Mouse (Mus musculus) inflammation-experienced regulatory T-cells, adult 6 months (primary cell): ENCODE data around the gene Abhd16b. TPM values are rescaled to one million over a fixed set of nuclear protein-coding genes. Genes with fewer than 3 reads are reported as not detected.
"Not testable (repeated sequence)": the region's sequence is repeated elsewhere in the genome, so short reads cannot be mapped to it uniquely, and the experiment has no call there.

ENCODE experiments used
- ATAC-seq: one replicate; pipeline ENCODE4 v1.8.0; 2017
- polyA plus RNA-seq, 3 experiments: library from polyadenylated mRNA; unstranded; fragments of 100-300 nt; shearing (Covaris generic); gene quantifications; one replicate each; pipeline ENCODE4 v1.2.1; 2017

Abhd16b gene
- polyA plus RNA-seq, 3 experiments from 2014 or later: not detected

DNA sequence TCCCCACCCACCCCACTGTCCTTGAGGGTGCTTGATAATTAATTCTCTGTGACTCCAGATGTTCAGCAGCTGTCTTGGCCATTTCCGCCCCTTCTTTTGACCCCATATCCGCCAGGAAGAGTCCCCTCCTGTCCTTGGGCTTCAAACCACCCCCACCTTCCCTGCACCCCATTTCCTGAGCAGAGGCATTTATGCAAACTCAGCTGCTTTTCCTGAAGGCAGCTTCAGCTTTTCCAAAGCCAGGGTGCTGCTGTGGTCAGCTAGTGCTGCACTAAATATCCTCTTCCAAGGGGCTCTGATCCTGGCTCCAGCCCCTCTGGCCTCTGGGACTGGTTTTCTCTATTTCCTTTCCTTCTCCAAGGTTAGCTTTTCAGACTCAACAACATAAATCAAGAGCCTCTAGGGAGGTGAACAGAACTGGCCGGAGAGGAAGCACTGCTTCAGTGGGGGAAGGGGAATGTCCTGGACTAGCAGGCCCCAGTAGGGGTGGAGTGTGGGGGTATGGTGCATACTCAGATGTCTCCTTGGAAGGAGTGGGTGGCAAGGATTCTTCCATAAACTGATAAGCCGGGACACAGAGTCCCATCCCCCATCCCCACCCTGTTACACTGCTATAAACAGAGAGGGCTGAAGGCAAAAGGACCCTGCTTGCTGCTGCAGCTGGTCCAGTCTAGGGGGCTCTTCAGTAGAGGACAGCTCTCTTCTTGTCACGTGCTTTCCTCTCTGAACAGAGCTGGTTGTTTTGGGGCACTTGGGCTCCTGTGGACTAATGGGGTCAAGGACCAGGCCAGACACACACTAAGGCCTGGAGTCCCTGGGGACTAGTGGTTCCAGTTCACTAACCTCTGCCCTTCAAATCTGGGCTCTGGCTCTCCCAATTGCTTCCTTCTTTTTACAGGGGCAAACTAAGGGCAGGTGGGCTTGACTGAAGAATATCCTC, 5.4 kb upstream of the Abhd16b start:
- no peak for ATAC-seq

DNA sequence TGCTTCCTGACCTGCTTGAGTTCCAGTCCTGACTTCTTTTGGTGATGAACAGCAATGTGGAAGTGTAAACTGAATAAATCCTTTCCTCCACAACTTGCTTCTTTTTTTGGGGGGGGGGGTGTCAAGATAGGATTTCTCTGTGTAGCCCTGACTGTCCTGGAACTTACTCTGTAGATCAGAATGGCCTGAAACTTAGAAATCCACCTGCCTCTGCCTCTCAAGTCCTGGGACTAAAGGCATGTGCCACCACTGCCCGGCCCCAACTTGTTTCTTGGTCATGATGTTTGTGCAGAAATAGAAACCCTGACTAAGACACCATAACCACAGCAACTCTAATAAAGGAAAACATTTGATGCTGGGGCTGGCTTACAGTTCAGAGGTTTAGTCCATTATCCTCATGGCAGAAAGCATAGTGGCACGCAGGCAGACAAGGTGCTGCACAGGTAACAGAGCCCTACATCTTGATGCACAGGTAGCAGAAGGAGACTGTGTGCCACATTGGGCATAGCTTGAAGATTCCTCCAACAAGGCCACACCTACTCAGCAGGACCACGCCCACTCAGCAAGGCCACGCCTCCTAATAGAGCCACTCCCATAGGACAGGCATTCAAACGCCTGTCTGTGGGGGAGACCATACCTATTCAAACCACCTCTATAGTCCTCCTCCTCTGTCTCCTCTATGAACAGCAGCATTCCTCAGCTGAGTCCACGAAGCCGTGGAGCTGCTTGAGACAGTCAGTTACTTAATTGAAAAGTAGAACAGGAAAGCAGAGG, 1.4 kb upstream of the Abhd16b start:
- ATAC-seq: peak; percentile 30

DNA sequence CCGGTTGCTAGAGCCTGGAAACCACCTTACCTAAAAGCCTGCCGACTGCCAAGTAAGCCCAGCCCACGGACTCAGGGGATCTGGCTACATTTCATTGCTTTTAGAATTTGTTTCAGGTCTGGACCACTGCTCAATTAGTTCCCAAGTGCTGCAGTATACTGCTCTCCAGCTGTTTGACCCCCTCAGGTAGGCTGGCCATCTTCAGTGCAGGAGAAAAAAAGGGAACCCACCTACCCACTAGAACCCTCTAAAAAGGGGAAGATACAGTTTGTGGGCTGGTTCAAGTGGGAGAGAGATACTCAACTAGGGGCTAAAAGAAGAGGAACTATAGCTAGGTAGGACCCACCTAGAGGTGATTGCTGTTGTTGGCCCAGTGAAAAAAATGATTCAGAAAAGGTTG, 800 bp upstream of the Abhd16b start:
- no peak for ATAC-seq

DNA sequence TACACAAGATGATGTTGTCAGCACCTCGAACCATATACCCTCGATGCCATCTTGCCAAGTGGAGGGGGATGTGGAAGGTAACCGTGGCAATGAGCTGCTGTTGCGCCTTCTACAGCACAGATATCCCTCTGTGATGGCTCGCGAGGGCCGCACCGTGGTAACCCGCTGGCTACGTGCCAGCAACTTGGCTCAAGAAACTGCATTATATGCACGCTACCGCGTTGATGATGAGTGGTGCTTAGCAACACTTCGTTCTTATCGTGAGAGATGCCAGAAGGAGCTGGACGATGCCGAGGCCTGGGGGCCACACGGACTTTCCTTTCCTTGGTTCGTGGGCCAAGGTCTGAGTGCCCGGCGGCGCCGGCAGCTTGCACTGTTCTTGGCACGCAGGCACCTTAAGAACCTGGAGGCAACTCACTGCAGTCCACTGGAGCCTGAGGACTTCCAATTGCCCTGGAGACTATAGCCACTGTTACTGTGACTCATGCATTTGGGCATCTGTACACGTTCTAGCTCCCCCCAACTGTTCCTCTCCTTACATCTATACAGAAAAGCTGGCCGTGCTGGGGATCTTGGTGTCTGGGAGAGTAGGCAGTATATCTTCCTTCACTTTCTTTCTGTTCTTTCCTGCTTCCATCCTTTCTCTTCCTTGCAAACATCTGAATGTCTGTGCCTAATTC, 1.4 kb downstream of the Abhd16b start:
- no peak for ATAC-seq

DNA sequence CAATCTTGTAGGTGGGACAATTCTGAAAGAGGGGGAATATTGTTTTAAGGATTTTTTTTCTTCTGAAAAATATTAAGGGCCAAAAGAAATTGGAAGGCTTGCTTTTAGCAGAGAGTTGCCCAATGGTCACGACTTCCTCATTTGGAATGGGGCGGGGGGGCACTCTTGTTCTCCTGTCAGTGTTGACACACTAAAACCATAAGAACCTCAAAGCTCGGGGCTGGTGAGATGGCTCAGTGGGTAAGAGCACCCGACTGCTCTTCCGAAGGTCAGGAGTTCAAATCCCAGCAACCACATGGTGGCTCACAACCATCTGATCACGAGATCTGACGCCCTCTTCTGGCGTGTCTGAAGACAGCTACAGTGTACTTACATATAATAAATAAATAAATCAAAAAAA, 2.8 kb downstream of the Abhd16b start:
- ATAC-seq: not testable (repeated sequence)

DNA sequence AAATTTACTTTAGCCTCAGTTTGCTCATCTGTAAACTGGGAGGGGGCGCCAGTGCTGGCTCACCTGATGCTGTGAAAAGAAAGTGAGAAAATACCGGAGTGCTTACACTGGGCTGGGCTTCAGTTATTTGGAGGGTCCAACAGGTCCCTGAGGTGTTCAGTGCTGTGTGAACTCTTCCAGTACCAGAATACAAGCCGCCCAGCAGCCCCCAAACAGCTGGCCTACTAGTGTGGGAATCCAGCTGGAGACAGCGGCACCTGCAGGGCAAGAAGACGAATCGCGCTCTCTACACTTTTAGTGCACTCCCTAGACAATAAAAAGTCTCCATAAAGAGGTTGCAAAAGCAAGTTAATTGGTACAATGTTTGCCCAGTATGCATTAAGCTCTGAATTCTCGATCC, 3.3 kb downstream of the Abhd16b start:
- ATAC-seq: peak; percentile 57

DNA sequence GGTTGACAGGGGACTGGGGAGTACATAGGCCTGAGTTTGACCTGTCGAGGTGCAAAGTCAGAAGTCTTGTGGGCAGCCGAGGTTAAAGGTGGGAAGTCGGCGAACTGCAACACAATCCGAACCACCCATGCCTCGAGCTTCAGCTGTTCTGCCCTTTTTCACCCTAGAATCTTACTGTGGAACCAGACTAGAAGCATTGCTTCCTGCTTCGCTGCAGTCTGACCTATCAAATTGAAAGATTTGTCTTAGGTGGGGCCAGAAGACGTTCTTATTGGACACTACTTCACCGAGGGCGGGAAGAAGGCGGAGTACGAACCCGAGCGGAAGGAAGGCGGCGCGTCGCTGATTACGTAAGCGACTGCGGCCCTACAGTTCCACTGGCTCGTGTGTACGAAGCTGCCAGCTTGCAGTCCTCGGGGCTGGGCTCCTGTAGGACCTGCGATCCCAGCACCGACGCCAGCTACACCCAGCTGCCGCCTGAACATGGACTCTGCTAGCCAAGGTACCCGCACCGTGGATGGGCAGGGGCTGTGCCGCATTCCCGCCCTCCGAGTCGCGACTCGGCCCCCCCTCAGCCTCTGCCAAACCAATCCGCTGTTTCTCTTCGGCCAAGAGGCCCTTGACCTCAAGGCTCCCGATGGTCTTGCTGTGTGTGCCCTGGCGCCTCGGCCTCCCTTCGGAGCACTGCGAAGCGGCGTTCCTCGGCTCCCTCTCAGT, 4.0 kb downstream of the Abhd16b start, which contains the start of gene Tpd52l2:
Gene Tpd52l2, plus strand, starts transcription at position 312 of the 717 bp plus-strand sequence.
- ATAC-seq: peak; percentile 93

DNA sequence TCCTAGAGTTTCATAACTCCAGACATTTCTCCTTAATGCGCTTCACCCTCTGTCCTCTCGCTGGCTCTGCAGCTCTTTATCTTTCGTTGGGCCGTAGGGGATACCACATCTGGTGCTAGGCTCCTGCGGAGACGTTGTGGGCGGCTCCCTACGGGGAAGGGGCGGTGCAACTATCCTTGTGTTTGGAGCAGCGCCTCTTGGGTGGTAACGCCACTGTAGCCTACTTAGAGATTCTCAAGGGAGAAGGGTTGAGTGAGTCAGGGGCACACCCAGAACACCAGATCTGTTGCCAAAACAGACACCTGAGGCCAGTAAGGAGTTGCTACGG, 4.5 kb downstream of the Abhd16b start:
- ATAC-seq: peak; percentile 26

DNA sequence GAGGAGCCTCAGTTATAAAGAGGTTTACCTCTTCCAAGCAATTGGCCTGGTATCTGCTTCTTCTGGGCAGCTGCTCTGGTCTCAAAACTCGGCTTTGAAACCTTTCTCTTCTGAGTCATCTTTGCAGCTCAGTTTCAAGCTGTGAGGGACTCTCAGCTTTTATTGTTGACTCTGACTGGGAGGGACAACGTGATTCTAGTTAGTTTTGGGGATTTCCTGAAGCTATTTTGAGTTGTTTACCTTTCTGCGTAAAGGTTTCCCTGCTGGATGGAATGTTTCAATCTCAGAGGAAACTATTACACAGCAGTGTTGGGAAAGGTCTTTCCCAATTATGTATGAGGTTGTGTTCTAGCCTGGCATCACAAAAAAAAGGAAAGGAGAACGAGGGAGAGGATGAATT, 5.6 kb downstream of the Abhd16b start:
- ATAC-seq: no peak

DNA sequence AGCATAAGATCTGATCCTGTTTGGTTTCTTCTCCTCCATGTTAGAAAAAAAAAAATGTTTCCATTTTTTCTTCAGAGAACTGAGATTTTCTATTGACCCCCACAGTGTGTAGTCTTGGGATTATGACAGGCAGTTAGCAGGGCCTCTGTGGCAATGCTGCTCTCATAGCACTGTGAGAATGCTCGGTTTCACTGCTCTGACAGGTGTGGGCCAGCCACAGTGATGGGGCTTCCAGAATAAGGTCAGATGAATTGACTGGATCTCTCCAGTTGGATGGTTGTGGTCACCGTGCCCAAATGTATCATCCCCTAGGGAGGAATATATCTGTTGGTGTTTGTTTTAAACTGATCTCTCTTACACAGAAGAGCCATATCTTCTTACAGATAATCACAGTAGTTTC, 16.2 kb downstream of the Abhd16b start:
- ATAC-seq: no peak

DNA sequence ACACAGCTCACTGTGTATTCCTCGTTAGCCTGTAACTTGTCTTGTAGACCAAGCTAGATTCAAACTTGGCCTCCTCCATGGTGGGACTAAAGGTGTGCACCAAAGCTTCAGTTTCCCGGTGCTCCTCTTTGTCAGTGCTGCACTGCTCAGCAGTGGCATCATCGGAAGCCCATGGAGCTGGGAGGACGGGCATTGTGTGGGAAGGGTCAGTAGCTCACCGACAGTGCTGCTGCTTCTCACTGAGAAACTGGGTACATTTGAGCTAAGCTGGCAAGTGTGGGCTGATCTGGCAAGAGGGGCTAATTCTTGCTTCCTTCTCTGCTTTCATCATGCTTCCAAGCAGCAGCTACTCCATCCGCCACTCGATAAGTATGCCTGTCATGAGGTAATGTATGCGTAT, 18.2 kb downstream of the Abhd16b start:
- ATAC-seq: no peak

DNA sequence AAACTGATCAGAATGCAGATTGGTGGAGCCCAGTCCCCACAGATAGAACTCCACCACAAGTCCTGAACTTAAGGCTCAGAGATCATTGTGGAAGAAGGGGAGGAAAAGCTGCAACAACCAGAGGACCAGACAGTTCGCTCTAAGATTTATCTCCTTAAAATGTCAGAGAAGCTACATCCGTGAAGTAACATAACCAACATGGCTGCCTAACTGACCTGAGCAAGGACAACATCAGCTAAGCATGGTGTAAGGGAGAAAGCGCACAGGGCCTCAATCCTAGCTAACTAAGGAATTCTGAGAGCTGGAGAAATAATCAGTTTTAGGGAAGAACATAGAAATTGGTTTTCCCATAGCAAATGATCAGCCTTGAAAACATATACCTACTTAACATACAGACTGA, 26.2 kb downstream of the Abhd16b start:
- ATAC-seq: no peak

DNA sequence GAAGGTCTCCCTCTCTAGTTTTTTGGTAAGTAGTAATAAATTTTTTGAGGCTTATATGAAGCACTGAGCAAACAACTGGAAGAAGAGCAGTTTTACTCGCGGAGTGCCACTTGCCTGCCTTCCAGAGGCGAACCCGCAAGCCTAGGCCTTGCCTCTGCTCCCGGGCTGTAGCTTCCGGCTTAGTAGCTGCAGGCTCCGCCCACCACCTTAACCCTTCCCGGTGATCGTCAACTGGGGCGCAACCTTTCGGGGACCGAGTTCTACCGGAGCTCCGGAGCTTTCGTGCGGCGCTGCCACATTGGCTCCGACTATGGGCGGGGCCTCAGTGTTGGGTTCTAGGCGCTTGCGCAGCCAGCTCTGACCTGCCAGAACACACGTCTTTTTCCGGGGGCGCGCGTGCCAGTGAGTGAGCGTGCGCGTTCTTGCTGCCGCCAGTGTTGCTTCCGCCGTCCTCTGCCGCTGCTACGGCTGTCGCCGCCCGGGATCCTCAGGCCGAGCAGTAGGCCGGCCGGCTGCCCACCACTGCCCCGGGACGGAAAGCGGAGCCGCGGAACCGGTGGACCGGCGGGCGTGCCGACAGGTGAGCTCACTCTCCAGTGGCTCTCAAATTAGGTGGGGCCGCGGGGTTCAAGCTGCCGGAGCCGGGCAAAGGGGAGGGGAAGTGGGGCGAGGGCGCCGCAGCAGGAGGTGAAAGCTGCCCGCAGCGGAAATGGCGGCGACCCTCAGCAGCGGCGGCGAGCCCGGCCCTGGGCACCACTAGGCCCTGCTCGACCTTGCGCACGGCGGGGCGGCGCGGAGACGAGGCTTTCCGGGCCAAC, 27.3 kb downstream of the Abhd16b start, which contains the start of gene Dnajc5:
Gene Dnajc5, plus strand, starts transcription at position 368 of the 818 bp plus-strand sequence.
- ATAC-seq: peak; percentile 92

DNA sequence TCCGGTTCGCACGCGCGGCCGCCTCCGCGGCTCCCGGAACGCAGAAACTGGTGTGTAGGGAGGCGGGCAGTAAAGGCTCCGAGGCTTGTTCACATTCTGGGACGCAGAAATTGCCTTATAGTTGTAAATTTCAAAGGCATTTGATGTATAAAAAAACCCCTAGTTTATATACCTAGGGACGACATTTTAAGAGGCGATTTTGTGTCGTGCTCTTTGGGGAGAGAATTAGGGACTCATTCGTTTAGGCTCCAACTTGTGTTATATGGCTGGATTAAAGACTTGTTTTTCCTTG, 27.9 kb downstream of the Abhd16b start:
- ATAC-seq: no peak

DNA sequence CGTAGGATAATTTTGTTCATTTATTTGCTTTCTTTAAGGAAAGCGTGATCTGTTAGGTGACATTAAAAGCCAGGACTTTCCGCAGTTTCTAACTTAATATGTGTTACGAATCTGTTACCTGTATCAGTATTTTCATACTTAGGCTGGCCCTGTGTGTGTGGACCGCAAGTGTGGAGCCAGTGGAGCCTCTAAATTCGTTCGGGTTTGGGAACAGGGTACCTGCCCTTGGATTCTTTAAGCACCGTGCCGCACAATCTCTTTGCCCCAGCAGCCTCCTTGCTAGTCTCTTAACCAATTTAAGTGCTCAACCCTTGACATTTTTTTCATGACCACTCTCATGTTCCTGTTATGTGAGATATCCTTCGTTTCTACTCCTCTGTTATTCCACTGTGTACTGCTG, 28.5 kb downstream of the Abhd16b start:
- no peak for ATAC-seq

DNA sequence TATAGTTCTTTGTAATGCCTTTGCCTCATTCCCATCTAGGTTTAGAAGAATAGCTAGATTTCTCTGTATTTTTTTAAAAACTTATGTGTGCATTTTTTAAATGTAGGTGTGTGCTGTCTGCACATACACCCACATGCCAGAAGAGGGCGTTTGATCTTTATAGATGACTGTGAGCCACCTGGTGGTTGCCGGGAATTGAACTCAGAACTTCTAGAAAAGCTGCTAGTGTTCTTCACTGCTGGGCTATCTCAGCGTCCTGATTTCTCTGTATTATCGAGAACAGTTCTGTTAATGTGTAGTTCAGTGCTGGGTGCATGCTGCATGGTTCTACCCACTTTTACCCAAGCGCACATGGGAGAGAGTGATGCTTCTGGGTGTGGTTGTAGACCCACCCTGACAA, 29.8 kb downstream of the Abhd16b start:
- no peak for ATAC-seq

DNA sequence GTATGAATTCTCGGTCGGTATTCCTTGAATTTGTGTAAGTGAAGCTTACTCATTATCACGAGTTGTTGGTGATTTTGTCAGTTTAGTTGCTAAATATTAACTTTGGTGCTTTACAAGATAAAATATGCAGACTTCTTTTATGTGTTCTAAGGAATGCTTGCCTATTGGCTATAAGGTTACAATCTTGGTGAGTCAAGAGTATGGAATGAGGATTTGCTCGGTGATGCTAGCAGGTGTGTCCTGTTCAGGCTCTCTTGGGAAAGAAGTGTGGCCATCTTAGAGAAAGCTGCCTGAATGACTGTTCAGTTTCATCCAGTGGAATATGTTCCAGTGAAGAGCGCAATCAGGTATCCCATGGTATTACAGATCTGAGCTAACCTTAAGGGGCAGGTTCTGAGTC, 32.5 kb downstream of the Abhd16b start:
- no peak for ATAC-seq

DNA sequence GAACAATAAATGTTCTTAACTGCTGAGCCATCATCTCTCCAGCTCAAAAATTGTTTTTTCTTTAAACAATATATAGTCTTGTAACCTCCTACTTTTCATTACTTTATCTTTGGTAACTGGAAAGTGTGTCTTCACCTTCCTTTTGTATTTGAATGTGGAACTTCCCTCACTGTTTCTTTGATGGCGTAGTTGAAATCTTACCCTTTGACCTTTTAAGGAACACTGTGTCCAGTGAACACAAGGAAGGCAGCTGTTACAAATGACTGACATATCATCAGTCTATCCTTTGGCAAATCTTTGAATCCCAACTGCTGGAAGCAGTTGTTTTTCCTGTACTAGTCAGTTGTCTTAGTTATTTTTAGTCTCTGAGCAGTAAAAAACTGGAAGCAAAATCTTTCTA, 36.1 kb downstream of the Abhd16b start:
- no peak for ATAC-seq

DNA sequence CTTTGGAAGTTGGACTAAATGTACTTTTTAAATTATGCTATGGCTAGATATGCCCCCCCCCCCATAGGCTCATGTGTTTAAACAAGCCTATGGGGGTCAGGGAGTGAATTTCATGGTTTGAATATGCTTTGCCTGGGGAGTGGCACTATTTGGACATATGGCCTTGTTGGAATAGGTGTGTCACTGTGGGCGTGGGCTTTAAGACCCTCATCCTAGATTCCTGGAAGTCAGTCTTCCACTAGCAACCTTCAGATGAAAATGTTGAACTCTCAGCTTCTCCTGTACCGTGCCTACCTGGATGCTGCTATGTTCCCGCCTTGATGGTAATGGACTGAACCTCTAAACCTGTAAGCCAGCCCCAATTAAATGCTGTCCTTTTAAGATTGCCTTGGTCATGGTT, 39.6 kb downstream of the Abhd16b start:
- no peak for ATAC-seq

DNA sequence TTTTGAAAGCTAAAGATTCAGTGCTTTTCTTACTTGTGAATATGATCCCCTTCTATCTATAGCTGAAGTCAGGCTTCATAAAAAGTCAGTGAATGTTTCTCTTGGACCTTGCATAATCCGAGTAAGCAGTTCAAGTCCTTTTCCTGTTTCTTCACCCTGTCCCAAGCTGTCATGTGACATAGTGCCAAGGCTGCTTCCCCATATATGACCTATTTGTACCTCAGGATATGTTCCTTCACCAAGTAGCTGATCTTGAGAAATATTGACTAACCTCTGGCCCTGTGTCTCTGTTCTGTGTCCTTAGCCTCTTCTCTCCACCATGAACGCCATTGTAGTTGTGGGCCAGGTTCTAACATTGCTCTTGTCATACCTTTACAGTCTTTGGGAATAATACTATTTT, 43.4 kb downstream of the Abhd16b start:
- no peak for ATAC-seq

DNA sequence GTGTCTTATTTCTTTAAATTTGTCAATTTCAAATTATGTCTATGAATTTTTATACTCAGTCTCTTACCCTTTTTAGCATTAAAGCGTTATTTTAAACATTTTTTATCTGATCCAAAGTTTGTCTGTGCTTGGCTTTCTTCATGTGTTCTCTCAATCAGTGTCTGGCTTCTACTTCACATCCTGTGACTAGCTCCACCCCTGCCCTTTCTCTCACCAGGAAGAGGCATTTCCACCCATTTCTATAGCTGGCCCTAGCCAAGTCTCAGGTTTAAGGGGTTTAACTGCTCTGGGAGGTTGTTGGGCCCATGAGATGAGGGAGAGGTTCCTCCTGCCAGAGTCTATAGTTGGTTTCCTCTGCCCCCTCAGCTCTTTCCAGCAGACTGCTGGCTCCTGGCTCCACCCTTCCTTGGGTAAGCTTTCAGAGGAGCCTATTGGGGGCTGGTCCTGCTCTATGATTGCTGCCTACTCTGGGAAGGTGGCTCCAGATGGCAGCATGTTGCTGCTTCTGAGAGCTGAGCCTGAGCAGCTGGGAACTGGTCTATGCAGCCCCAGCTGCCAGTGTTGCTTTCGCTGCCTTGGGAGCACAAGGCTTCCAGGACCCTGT, 44.5 kb downstream of the Abhd16b start:
- peak; percentile 50 for ATAC-seq
